Mouse (Mus musculus): ENCODE measurements around the gene Elp1.

- no peak for TF ChIP-seq POLR2A (IDR thresholded peaks at IDR 0.05; ENCODE audit: borderline replicate concordance, low read depth, low read length)
- TF ChIP-seq CTCF (IDR thresholded peaks at IDR 0.05; ENCODE audit: low read depth, low read length), result no peak
These were observed 35.5 kb upstream of the Elp1 start for GRCm38 (mm10) chr4:56837661-56838060.
